In genomic region chr11:120185316-120186141, GRCm38 (mm10) we compare ENCODE assay signal across 7 mouse cellular contexts. TPM values are rescaled to one million over a fixed set of nuclear protein-coding genes. Genes with fewer than 3 reads are reported as not detected.
DNase-seq lines count a peak whose midpoint lies in the region; ATAC-seq and TF ChIP-seq lines count a peak whose summit lies in the region.

No protein-coding gene starts in this region.

- peaks cover 54% of the 10 kb centered on the region for H3K4me1 ChIP-seq in forebrain, embryonic 13.5 days
- H3K4me1 ChIP-seq in hindbrain, embryonic 12.5 days: peaks cover 53% of the 10 kb centered on the region
- H3K4me1 ChIP-seq in liver, embryonic 12.5 days: peaks cover 59% of the 10 kb centered on the region
- peaks cover 37% of the 10 kb centered on the region for H3K4me1 ChIP-seq in olfactory bulb, adult 2 months (ENCODE audit: control insufficient read depth, insufficient read depth, low read length)

- DNase-seq in Muller cell, postnatal 12 days (ENCODE audit: inconsistent ontology term): peak; percentile 78
- peak; percentile 89 for DNase-seq in adrenal gland, adult 2 months

- H3K27me3 ChIP-seq in forebrain, embryonic 13.5 days: no peaks in the 10 kb centered on the region
- H3K27me3 ChIP-seq in hindbrain, embryonic 12.5 days: no peaks in the 10 kb centered on the region
- peaks cover 91% of the 10 kb centered on the region for H3K27me3 ChIP-seq in liver, embryonic 12.5 days (replicated peaks)

- no peak for TF ChIP-seq CTCF in olfactory bulb, adult 2 months (IDR thresholded peaks at IDR 0.05; ENCODE audit: insufficient read depth, low read depth, low read length)

- 0 out of 2 replicates have a peak, but pooled peaks cover 4% of the 10 kb centered on the region for H3K36me3 ChIP-seq in forebrain, embryonic 13.5 days (ENCODE audit: poor library complexity, severe bottlenecking)
- H3K36me3 ChIP-seq in hindbrain, embryonic 12.5 days: no peaks in the 10 kb centered on the region
- H3K36me3 ChIP-seq in liver, embryonic 12.5 days: no peaks in the 10 kb centered on the region

- no peaks in the 10 kb centered on the region for H3K9me3 ChIP-seq in forebrain, embryonic 13.5 days (replicated peaks)
- no peaks in the 10 kb centered on the region for H3K9me3 ChIP-seq in hindbrain, embryonic 12.5 days (replicated peaks)
- H3K9me3 ChIP-seq in liver, embryonic 12.5 days (replicated peaks): no peaks in the 10 kb centered on the region

- ATAC-seq in forebrain, embryonic 13.5 days: no peak
- ATAC-seq in hindbrain, embryonic 12.5 days (ENCODE audit: low FRiP score): 0 out of 2 replicates have a peak, but pooled peaks have one; percentile 2
- ATAC-seq in liver, embryonic 12.5 days: no peak
- ATAC-seq in megakaryocyte, adult 5-6 weeks (ENCODE audit: poor library complexity, severe bottlenecking): no peak

- TF ChIP-seq POLR2A in olfactory bulb, adult 2 months (IDR thresholded peaks at IDR 0.05; ENCODE audit: insufficient read depth, low read depth, low read length): no peak

- H3K27ac ChIP-seq in forebrain, embryonic 13.5 days: peak overlapping the region; percentile 96
- H3K27ac ChIP-seq in hindbrain, embryonic 12.5 days: peak overlapping the region; percentile 98
- peak overlapping the region; percentile 85 for H3K27ac ChIP-seq in liver, embryonic 12.5 days
- peak overlapping the region; percentile 83 for H3K27ac ChIP-seq in olfactory bulb, adult 2 months (ENCODE audit: insufficient read depth, low read depth, low read length)

- H3K9ac ChIP-seq in forebrain, embryonic 13.5 days: peak overlapping the region; percentile 99
- peak overlapping the region; percentile 93 for H3K9ac ChIP-seq in hindbrain, embryonic 12.5 days
- H3K9ac ChIP-seq in liver, embryonic 12.5 days: peak overlapping the region; percentile 65

- WGBS in forebrain, embryonic 13.5 days: under 1% methylated on average over 54 of the region's 54 CpGs
- WGBS in hindbrain, embryonic 12.5 days: under 1% methylated on average over 53 of the region's 54 CpGs
- 4% methylated on average over 54 of the region's 54 CpGs for WGBS in liver, embryonic 12.5 days (ENCODE audit: insufficient replicate concordance)
- WGBS in olfactory bulb, adult 2 months: 7% methylated on average over 54 of the region's 54 CpGs

- peak overlapping the region; percentile 91 for H3K4me3 ChIP-seq in forebrain, embryonic 13.5 days
- peak overlapping the region; percentile 61 for H3K4me3 ChIP-seq in hindbrain, embryonic 12.5 days
- peak overlapping the region; percentile 62 for H3K4me3 ChIP-seq in liver, embryonic 12.5 days
- peak overlapping the region; percentile 46 for H3K4me3 ChIP-seq in olfactory bulb, adult 2 months (ENCODE audit: insufficient read depth, low read depth, low read length)

- H3K4me2 ChIP-seq in forebrain, embryonic 13.5 days: peak overlapping the region; percentile 98
- peak overlapping the region; percentile 96 for H3K4me2 ChIP-seq in hindbrain, embryonic 12.5 days (replicated peaks)
- H3K4me2 ChIP-seq in liver, embryonic 12.5 days: peak overlapping the region; percentile 80

RNA-seq across cellular contexts. Expression of gene Slc38a10, which starts 34.4 kb away (rescaled TPM):
- 100 to 1,000 TPM; 119 to 148 TPM for total RNA-seq in adrenal gland, adult 2 months (2021)
- 132 and 146 TPM in 2 replicates for polyA plus RNA-seq in adrenal gland, adult 2 months (2012; rRNA removed)
- 76.8 and 92.2 TPM in 2 replicates for polyA plus RNA-seq in forebrain, embryonic 13.5 days (2015; fragmentation: Nextera tagmentation; extraction: Ambion mirVana)
- 121 and 125 TPM in 2 replicates for polyA plus RNA-seq in hindbrain, embryonic 12.5 days (2016; fragmentation: Nextera tagmentation; extraction: Ambion mirVana)
- polyA plus RNA-seq in liver, embryonic 12.5 days (2016; fragmentation: Nextera tagmentation; extraction: Ambion mirVana): 54.9 and 55.2 TPM in 2 replicates
- polyA plus RNA-seq in olfactory bulb, adult 2 months (2012; ENCODE audit: insufficient read depth, insufficient read length, low replicate concordance, missing spikeins): 77.6 TPM in 1 of 2 replicates, not detected in the other
- total RNA-seq in megakaryocyte, adult 5-6 weeks (2015): 23.4 and 27.7 TPM in 2 replicates
- 31.9 and 32.6 TPM in 2 replicates for total RNA-seq in megakaryocyte, adult 5-6 weeks (2017)

RNA-seq across cellular contexts. Expression of gene Bahcc1, which starts 47.2 kb away (rescaled TPM):
- 10 to 100 TPM in 1 of 2 experiments, 1 to 10 TPM in 1; 9.2 to 21.9 TPM for total RNA-seq in adrenal gland, adult 2 months (2021)
- polyA plus RNA-seq in adrenal gland, adult 2 months (2012; rRNA removed): 17.9 and 19.5 TPM in 2 replicates
- polyA plus RNA-seq in forebrain, embryonic 13.5 days (2015; fragmentation: Nextera tagmentation; extraction: Ambion mirVana): 17.2 TPM in 2 replicates
- 21.9 and 23.8 TPM in 2 replicates for polyA plus RNA-seq in hindbrain, embryonic 12.5 days (2016; fragmentation: Nextera tagmentation; extraction: Ambion mirVana)
- 3.0 and 3.5 TPM in 2 replicates for polyA plus RNA-seq in liver, embryonic 12.5 days (2016; fragmentation: Nextera tagmentation; extraction: Ambion mirVana)
- polyA plus RNA-seq in olfactory bulb, adult 2 months (2012; ENCODE audit: insufficient read depth, insufficient read length, low replicate concordance, missing spikeins): not detected in 2 replicates
- 3.1 and 4.4 TPM in 2 replicates for total RNA-seq in megakaryocyte, adult 5-6 weeks (2015)
- 1.3 and 1.7 TPM in 2 replicates for total RNA-seq in megakaryocyte, adult 5-6 weeks (2017)
